Mouse (Mus musculus) liver, adult 2 months (tissue): ENCODE results near the gene Vmn1r151. TPM values are rescaled to one million over a fixed set of nuclear protein-coding genes. Genes with fewer than 3 reads are reported as not detected.
"Not testable (repeated sequence)": the region's sequence is repeated elsewhere in the genome, so short reads cannot be mapped to it uniquely, and the experiment has no call there.

ENCODE experiments used
- DNase-seq: peaks from one replicate; pipeline ENCODE4 v3.0.0-alpha.2; 2011; ENCODE audit warnings: low read depth, low spot score; ENCODE audit errors: extremely low read depth
- H3K27ac ChIP-seq: fragments of 200-500 bp; replicated peaks from 2 replicates; pipeline ENCODE4 v1.5.1; 2012; ENCODE audit warnings: low read depth, mild to moderate bottlenecking, control low read depth, inconsistent platforms, low read length; ENCODE audit not compliant: insufficient read depth
- H3K27me3 ChIP-seq: fragments of 200-500 bp; 2 replicates; pipeline ENCODE4 v1.6.1; 2012; ENCODE audit warnings: mild to moderate bottlenecking, moderate library complexity, low read length, inconsistent platforms; ENCODE audit not compliant: control insufficient read depth, insufficient read depth
- H3K36me3 ChIP-seq: fragments of 200-500 bp; 2 replicates; pipeline ENCODE4 v1.6.1; 2012; ENCODE audit warnings: low read length, inconsistent platforms; ENCODE audit not compliant: control insufficient read depth, insufficient read depth
- H3K4me1 ChIP-seq: fragments of 200-500 bp; 2 replicates; pipeline ENCODE4 v1.6.1; 2011; ENCODE audit warnings: low read length; ENCODE audit not compliant: control insufficient read depth, insufficient read depth
- H3K4me3 ChIP-seq: fragments of 200-500 bp; 2 replicates; pipeline ENCODE4 v1.5.1; 2011; ENCODE audit warnings: low read depth, mild to moderate bottlenecking, control low read depth, low read length, moderate library complexity; ENCODE audit not compliant: insufficient read depth
- H3K79me2 ChIP-seq: fragments of 200-500 bp; 2 replicates; pipeline ENCODE4 v1.6.1; 2012; ENCODE audit warnings: inconsistent platforms, mild to moderate bottlenecking, low read length, moderate library complexity; ENCODE audit not compliant: control insufficient read depth, insufficient read depth
- H3K9ac ChIP-seq: fragments of 200-500 bp; 2 replicates; pipeline ENCODE4 v1.6.1; 2012; ENCODE audit warnings: low read depth, mild to moderate bottlenecking, control low read depth, inconsistent platforms, low read length
- WGBS: fragments of 180-500 bp; shearing (Covaris S2); methylation state at CpG from one replicate; pipeline ENCODE4 v1.1.7; 2018; 5-methylcytosine and 5-hydroxymethylcytosine counted together
- polyA plus RNA-seq: library from polyadenylated mRNA; depleted of rRNA; stranded (reverse); fragments of >200 nt; gene quantifications from 2 replicates; pipeline ENCODE4 v1.2.3, GENCODE M21; 2012; rRNA removed
- total RNA-seq: library from RNA; depleted of rRNA; stranded (reverse); fragments of >200 nt; gene quantifications from 2 replicates; pipeline ENCODE4 v1.2.3, GENCODE M21; 2014; rRNA removed

Vmn1r151 gene
- total RNA-seq (not detected in 2 replicates), polyA plus RNA-seq (not detected in 2 replicates)

DNA sequence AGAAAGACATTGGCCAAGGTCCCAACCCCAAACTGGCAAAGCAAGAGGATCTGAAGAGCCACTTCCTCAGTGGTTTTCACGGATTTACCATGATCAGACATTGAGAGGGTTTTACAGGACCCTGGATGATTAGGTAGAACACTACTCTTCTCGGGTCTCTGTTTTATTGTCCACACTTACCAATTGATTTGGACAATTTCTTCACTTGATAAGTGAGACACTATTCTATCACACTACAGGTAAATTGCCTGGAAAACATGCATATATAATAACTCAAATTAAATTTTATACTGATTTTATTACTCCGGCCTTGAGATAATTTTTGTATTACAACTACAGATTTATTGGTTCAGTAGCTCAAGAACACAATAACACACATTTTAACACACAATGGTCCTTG, at the start of gene Vmn1r151:
Gene Vmn1r151 (minus strand): TSS at position 101 of the 400 bp plus-strand sequence.
- H3K4me1 ChIP-seq, H3K4me3 ChIP-seq, H3K9ac ChIP-seq, H3K27me3 ChIP-seq, H3K36me3 ChIP-seq, DNase-seq, H3K79me2 ChIP-seq, H3K27ac ChIP-seq: not testable (repeated sequence)
- 27% methylated on average over 2 of the region's 3 CpGs for WGBS

DNA sequence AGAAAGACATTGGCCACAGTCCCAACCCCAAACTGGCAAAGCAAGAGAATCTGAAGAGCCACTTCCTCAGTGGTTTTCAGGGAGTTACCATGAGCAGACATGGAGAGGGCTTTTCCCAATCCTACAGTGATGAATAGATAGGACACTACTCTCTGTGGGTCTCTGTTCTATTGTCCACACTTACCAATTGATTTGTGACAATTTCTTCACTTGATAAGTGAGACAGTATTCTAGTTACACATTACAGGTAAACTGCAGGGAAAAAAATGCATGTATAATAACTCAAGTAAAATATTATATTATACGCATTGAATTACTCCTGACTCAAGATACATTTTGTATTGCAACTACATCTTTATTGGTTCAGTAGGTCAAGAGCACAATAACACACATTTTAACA, 35.3 kb upstream of the Vmn1r151 start, which contains the start of gene Gm8677:
Gene Gm8677 (minus strand): TSS at position 101 of the 400 bp plus-strand sequence.
- not testable (repeated sequence) for H3K4me3 ChIP-seq, H3K4me1 ChIP-seq, H3K36me3 ChIP-seq, H3K27me3 ChIP-seq, H3K79me2 ChIP-seq, H3K27ac ChIP-seq, DNase-seq, H3K9ac ChIP-seq
- WGBS: no CpG with 5 or more reads among the region's 1 CpGs

DNA sequence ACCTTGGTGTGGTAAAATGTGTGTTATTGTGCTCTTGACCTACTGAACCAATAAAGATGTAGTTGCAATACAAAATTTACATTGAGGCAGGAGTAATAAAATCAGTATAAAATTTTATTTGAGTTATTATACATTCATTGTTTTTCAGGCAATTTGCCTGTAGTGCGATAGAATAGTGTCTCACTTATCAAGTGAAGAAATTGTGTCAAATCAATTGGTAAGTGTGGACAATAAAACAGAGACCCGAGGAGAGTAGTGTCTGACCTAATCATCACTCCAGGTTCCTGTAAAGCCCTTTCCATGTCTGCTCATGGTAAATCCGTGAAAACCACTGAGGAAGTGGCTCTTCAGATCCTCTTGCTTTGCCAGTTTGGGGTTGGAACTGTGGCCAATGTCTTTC, 23.2 kb upstream of the Vmn1r151 start, which contains the start of gene Vmn1r152:
Gene Vmn1r152 (plus strand): TSS at position 301 of the 400 bp plus-strand sequence.
- H3K36me3 ChIP-seq, H3K9ac ChIP-seq, H3K4me3 ChIP-seq, H3K27me3 ChIP-seq, H3K79me2 ChIP-seq, DNase-seq, H3K27ac ChIP-seq, H3K4me1 ChIP-seq: not testable (repeated sequence)
- no CpG with 5 or more reads among the region's 3 CpGs for WGBS

DNA sequence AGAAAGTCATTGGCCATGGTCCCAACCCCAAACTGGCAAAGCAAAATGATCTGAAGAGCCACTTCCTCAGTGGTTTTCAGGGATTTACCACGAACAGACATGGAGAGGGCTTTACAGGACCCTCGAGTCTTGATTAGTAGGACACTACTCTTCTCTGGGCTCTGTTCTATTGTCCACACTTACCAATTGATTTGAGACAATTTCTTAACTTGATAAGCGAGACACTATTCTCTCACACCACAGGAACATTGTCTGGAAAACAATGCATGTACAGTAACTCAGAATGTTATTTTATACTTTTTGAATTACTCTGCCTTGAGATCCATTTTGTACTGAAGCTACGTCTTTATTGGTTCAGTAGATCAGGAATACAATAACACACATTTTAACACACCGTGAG, 35.5 kb downstream of the Vmn1r151 start, which contains the start of gene Gm10665:
Gene Gm10665 (minus strand): TSS at position 101 of the 400 bp plus-strand sequence.
- H3K36me3 ChIP-seq, H3K9ac ChIP-seq, H3K4me1 ChIP-seq, H3K27ac ChIP-seq, DNase-seq, H3K27me3 ChIP-seq, H3K4me3 ChIP-seq, H3K79me2 ChIP-seq: not testable (repeated sequence)
- WGBS: no CpG with 5 or more reads among the region's 5 CpGs

Other genes starting within 250 kb of the Vmn1r151 start
- not detected in 2 replicates for gene Gm4187, start 170.0 kb downstream of the Vmn1r151 start, total RNA-seq
- not detected in 2 replicates for gene Gm4187, start 170.0 kb downstream of the Vmn1r151 start, polyA plus RNA-seq
- not detected in 2 replicates for gene Gm8660, start 128.6 kb downstream of the Vmn1r151 start, total RNA-seq
- not detected in 2 replicates for gene Gm8660, start 128.6 kb downstream of the Vmn1r151 start, polyA plus RNA-seq
- not detected in 2 replicates for gene Vmn1r148, start 86.1 kb downstream of the Vmn1r151 start, total RNA-seq
- gene Vmn1r148, start 86.1 kb downstream of the Vmn1r151 start, polyA plus RNA-seq: not detected in 2 replicates
- gene Vmn1r149, start 61.4 kb downstream of the Vmn1r151 start, total RNA-seq: not detected in 2 replicates
- gene Vmn1r149, start 61.4 kb downstream of the Vmn1r151 start, polyA plus RNA-seq: not detected in 2 replicates
- not detected in 2 replicates for gene Gm10665, start 35.6 kb downstream of the Vmn1r151 start, total RNA-seq
- gene Gm10665, start 35.6 kb downstream of the Vmn1r151 start, polyA plus RNA-seq: not detected in 2 replicates
- gene Vmn1r152, start 23.3 kb upstream of the Vmn1r151 start, total RNA-seq: not detected in 2 replicates
- gene Vmn1r152, start 23.3 kb upstream of the Vmn1r151 start, polyA plus RNA-seq: not detected in 2 replicates
- not detected in 2 replicates for gene Gm8677, start 35.2 kb upstream of the Vmn1r151 start, total RNA-seq
- gene Gm8677, start 35.2 kb upstream of the Vmn1r151 start, polyA plus RNA-seq: not detected in 2 replicates
- not detected in 2 replicates for gene Gm4201, start 65.7 kb upstream of the Vmn1r151 start, total RNA-seq
- not detected in 2 replicates for gene Gm4201, start 65.7 kb upstream of the Vmn1r151 start, polyA plus RNA-seq
- gene Gm4565, start 88.4 kb upstream of the Vmn1r151 start, total RNA-seq: not detected in 2 replicates
- gene Gm4565, start 88.4 kb upstream of the Vmn1r151 start, polyA plus RNA-seq: not detected in 2 replicates
- not detected in 2 replicates for gene Vmn1r155, start 158.3 kb upstream of the Vmn1r151 start, total RNA-seq
- gene Vmn1r155, start 158.3 kb upstream of the Vmn1r151 start, polyA plus RNA-seq: not detected in 2 replicates
- not detected in 2 replicates for gene Gm8693, start 192.6 kb upstream of the Vmn1r151 start, total RNA-seq
- not detected in 2 replicates for gene Gm8693, start 192.6 kb upstream of the Vmn1r151 start, polyA plus RNA-seq
- not detected in 2 replicates for gene Gm4567, start 220.0 kb upstream of the Vmn1r151 start, total RNA-seq
- not detected in 2 replicates for gene Gm4567, start 220.0 kb upstream of the Vmn1r151 start, polyA plus RNA-seq